Mouse (Mus musculus): ENCODE data around the gene 1700001C02Rik.

Gene 1700001C02Rik

DNA sequence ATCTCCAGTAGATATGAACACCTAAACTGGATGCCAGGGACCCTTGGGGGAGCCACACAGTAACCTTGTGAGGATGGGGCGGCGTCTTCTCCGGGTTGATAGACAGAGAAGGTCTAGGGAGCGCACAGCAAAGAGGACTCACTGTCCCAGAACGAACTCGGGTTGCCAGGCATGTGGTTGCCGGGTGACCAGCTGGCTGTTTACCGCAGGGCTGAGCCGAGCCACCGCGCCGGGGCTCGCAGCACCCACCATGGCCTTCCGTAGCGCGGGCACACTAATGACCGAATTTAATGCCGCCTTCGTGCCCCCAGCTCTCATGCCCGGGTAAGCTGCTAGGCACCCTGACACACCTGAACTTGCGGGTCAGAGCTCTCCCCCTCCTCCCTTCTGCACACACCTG, at the start of gene 1700001C02Rik:
Gene 1700001C02Rik, plus strand, starts transcription at position 187 of the 400 bp plus-strand sequence.
- peak; percentile 31 for DNase-seq (ENCODE audit: low read depth, low spot score)

DNA sequence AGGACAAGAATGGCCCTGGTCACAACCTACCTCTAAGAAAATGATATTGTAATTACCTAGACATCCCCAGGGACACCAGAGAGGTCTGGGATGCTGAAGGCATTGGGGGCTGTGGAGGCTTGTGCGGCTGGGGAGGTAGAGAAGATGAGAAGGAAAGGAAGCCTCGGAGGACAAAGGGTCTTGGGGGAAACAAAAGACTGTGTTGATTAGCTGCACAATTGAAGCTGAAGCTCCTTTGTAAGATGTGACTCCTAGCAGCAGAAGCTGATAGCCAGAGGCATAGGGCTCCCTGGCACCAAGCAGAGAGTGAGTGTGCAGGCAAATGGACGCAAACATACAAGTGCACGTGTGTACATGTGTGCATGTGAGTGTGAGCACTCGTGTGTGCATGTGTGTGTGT, 49.2 kb upstream of the 1700001C02Rik start:
- DNase-seq (ENCODE audit: low read depth, low spot score): peak; percentile 69

DNA sequence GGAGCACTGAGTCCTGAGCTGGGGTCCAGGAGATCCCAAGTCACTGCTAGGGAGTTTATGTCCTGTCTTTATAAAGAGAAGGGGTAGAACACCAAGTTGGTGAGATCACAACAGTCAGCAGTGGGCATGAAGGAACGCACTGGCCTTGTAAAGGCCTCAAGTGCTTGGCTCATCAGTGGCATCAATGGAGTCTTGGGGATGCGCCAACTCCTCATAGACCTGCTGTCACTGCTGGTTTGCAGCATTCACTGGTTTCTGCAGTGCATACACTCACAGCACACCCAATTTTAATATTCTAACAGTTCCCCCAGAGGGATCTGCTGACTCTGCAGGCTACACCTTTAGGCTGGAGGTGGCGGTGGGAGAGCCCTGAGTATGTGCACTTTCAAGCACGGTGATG, 42.7 kb upstream of the 1700001C02Rik start:
- DNase-seq (ENCODE audit: low read depth, low spot score): no peak

DNA sequence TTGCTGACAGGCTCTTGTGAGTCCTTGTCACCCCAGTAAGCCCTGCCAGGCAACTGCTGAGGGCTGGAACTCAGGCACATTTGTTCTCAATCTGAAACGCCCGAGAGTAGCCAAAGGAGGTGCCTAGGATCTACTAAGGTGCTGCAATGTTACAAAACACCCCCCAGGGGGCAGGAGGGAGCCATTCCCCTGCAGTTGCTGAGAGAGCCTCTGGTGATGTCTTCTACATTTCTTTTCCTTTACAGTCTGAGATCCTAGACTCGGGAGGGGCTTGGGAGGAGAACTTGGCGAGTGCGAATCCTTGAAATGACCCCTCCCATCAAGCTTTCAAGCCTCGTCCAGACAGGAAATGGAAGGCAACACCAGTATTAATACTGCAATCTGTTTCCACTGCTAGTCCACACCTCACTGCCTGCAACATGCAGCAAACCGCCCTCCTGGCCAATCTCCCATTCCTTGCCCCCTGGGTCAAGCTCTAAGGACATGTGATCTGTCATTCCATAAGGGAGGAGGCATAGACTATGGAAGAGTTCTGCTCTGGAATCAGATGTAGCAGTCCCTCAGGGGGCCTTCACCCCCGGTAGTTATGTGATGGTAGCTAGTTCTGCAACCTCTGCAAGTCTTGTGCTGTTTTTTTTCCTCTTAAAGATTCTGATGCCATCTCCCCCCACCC, 42.1 kb upstream of the 1700001C02Rik start:
- peak; percentile 83 for DNase-seq (ENCODE audit: low read depth, low spot score)

DNA sequence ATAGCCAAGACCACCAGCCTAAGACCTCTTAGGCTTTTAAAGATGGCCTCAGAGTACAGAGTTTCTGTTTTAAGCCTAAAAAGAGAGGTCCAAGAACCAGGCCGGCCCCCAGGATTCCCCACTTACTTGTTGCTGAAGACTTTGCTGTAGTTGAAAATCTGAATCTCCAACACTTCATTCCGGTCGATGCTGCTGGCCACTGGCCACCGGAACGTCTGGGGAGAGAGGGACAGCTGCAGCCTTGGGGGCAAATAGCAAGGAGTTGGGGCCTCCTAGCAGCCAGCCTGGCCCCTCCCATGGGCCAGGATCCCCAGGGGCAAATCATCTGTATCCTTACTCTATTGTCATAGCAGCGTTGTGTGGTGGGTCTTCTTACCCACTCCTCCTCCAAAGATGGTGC, 38.4 kb upstream of the 1700001C02Rik start:
- DNase-seq (ENCODE audit: low read depth, low spot score): no peak

DNA sequence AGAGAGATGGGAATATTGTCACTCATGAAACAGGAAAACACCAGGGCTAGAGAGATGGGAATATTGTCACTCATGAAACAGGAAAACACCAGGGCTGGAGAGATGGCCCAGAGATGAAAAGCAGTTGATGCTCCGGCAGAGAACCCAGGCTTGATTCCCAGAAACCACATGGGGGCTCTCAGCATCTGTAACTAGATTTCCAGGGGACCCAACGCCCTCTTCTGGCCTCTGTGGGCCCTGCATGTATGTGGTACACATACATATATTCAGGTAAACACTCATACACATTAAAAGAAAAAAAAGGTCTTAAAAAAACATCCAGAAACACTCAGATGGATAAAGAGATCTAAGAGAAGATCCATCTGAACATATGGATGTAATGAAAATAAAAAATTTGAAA, 26.9 kb upstream of the 1700001C02Rik start:
- DNase-seq (ENCODE audit: low read depth, low spot score): peak; percentile 57

DNA sequence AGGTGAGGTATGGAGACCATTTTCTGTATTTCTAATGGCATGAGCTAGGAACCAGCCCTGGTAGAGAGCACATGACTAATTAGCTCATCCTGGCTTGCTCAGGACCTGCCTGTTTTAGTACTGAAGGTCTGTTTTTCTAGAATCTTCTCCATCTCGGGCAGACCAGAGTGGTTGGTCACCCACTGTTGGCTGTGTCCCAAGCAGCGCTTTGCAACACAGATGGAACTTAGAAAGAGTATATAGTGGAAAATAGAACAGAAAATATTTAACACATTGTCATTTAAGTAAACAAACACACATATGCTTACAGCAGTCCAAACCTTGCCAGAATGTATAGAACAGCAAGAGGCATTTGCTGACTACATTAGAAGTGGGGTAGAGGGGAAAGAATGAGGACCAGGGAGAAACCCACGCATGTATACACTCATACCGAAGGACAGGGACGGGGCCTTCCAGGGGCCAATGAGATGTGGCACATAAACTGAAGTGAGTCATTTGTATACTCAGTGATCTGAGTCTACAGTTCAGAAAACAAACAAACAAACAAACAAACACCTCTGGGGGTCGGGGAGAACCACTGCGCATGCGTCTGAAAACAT, 25.4 kb upstream of the 1700001C02Rik start:
- DNase-seq (ENCODE audit: low read depth, low spot score): no peak

DNA sequence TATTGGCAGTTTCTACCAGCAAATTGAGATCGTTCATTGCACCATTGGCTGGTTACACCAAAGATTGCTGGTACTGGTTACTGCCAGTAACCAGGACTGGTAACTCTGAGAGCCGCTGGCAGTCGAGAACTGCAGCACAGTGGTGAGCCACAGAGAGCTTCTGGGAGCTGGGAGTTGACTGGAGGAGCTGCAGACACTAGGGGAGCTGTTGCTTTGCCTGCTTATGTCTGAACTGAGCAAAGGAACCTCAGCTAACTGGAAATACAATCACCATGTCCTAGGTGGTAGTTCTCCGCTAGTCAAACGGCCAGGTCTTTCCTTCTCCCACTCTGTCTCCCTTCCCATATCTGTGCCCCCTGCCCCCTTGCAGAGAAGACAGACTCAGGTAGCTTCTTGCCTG, 23.7 kb upstream of the 1700001C02Rik start:
- DNase-seq (ENCODE audit: low read depth, low spot score): peak; percentile 47

DNA sequence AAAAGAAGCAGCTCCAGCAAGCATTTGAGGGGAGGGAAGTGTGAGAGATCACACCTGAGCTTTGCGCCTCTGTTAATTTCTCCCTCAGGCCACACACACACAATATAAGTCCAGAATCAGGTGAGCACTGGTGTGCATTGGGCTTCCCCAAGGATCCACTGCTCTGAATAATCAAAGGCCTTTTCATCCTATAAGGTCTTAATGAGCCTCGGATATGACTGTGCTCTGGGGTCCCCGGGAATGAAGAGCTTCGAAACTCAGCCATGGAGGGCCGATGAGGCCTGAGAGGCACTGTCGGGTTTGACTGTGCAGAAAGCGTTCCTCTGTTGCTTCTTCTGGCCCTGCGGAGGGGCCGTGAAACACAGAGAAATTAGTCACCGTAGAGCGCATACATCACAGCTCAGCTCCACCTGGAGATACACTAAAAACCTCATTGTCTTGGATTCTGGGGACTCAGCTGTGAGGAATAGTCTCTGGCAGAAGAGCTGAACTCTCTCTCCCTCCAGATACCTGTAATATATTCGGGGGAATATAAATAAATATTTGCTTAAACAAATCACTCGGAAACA, 21.4 kb upstream of the 1700001C02Rik start:
- no peak for DNase-seq (ENCODE audit: low read depth, low spot score)

DNA sequence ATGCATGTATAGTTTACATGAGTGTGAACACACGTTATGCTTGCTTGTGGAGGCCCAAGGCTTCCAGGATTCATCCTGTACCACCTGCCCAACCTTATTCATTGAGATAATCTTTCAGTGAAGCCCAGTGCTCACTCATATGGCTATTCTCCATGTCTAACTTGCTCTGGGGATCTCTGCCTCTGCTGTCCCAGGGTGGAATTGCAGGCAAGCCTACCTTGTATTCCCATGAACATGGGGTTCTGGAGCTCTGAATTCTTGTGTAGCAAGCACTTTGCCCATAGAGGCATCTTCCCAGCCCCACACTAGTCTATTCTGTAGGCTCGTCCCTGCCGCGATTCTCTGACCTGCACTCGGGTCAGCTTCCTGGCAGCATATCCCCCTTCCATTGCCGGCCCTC, 9.8 kb upstream of the 1700001C02Rik start:
- no peak for DNase-seq (ENCODE audit: low read depth, low spot score)

DNA sequence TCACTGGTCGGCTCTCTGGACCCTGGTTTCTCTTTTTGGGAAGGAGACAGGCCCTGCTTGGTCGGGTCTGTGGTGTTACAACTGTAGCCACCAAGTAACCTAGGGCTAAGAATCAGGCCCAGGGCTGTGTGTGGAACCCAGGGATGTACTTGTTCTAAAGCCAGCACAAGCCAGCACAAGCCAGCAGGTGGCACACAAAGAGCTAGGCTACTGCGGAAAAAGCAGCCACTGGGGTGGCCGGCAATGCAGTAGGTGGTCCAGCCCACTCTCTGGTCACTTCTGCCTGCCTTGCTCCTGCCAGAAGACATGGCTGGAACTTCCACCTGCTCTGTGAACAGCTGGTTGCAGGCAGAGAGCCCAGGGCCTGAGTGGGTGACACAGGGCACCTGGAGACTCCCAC, 5.7 kb upstream of the 1700001C02Rik start:
- DNase-seq (ENCODE audit: low read depth, low spot score): peak; percentile 35

DNA sequence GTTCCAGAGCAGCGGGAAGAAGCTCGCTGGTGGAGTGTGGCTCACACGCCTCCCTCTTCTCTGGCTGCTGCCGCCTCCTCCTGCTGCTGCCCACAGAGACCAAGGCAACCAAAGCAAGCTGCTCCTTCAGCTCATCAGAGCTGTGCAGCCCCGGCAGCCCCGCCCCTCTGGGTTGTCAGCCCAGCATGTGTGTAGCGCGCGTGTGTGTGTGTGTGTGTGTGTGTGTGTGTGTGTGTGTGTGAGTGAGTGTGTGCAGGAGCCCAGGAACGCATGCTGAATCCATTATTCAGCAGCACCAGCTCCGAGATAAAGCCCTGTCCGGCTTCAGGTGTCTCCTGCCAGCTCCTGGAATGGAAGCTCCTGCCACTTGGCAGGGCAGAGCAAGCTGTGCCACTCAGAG, 4.0 kb upstream of the 1700001C02Rik start, which contains the start of gene Otof:
Gene Otof, minus strand, starts transcription at position 112 of the 400 bp plus-strand sequence.
- no peak for DNase-seq (ENCODE audit: low read depth, low spot score)

DNA sequence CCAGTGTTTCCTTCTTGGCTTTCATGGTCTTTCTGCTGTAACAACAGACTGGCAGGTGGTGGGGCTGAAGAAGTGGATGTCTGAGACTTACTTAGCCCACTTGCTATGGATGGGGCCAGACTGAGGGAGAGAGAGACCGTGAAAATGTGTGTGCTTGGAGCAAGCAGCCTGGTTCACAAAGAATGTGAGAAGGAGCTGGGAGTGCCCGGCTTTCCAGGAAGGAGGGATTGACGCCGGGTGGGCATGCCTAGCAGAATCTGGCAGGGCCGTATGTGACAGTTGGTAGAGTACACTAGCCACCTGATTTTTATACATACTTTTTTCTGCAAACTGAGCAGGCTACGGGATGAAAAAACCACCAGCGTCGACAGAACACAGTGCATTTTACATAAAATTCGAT, 468 bp downstream of the 1700001C02Rik start:
- DNase-seq (ENCODE audit: low read depth, low spot score): no peak

DNA sequence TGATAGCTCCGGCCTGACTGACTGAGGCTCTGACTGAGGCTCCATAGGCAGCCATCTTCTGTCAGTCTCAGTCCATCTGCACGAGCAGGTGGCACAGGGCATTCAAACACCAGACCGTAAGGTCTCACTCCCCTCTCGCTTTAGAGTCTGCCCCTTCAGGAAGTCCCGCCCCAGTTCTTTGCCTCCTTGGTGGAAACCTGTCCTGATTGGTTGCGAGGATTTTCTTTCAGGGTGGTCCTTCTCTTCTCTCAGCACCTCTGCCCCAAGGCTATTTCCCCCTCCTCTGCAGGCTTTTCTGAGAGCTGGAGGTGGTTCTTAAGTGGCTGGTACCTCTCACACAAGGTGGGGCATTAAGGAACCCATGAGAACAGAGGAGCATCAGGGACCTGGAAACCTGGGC, 4.6 kb downstream of the 1700001C02Rik start:
- DNase-seq (ENCODE audit: low read depth, low spot score): peak; percentile 75

DNA sequence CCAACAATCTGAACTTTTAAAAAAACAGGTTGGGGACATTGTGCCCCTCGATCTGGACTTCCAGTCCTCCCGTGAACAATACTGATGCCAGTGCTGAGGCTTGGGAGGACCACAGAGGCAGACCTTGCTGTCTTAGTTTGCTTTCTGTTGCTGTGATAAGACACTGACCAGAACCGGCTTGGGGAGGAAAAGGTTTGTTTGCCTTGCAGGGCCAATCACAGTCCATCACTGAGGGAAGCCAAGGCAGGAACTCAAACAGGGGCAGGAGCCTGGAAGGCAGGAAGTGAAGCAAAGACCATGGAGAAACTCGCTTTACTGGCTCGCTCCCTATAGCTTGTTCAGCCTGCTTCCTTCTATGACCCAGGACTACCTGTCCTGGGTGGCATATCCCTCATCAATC, 6.3 kb downstream of the 1700001C02Rik start:
- DNase-seq (ENCODE audit: low read depth, low spot score): no peak

DNA sequence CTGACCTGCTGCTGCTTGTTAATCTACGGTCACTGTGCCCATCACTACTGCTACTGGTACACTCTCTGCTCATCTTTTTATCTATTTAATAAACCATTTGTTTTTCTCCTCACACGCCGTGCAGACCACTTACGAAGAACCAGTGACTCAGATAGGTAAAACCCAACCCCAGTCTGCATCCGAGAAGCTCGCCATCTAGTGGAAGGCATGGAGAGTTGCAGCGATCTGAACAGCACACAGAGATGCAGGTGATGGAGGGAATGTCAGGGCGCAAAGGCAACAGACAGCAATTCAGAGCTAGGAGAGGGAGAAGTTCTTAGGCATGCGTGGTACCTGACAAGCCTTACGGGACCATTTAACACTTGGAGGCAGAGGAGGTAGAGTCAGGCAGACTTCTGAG, 10.7 kb downstream of the 1700001C02Rik start:
- DNase-seq (ENCODE audit: low read depth, low spot score): peak; percentile 77

DNA sequence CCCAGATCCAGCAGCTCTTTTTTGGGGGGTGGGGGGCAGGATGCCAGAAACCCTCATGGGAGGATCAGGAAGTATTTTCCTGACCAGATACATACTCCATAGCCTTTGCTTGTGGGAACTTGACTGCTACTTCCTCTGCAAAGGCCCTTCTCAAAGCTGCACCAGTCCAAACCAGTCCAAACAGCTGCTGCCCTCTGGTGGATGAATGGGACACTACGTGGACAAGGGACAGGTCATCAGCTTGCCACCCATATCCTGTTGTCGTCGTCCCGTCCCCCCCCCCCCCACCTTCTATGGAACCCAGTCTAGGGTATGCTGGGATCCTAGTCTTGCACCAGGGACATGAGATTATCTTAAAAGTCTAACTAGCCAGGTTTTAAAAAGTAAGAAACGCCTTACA, 16.5 kb downstream of the 1700001C02Rik start:
- peak; percentile 71 for DNase-seq (ENCODE audit: low read depth, low spot score)

DNA sequence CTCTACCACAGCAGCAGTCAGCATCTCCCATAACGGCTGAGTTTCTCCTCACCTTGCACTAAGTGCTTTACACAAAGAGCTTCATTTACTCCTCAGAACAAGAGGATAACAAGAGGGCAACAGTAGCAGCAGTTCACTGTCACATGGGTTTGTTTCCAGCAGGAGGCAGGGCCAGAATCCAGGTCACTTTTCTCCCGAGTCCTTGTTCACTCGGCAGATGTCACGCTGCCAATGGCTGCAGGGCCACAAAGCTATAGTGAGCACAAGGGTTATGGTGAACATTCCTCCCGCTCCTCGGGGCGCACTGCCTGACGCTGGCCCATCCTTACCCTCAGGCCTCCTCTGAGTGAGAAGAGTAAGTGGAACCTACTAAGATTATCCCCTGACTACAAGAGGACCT, 17.7 kb downstream of the 1700001C02Rik start:
- no peak for DNase-seq (ENCODE audit: low read depth, low spot score)

DNA sequence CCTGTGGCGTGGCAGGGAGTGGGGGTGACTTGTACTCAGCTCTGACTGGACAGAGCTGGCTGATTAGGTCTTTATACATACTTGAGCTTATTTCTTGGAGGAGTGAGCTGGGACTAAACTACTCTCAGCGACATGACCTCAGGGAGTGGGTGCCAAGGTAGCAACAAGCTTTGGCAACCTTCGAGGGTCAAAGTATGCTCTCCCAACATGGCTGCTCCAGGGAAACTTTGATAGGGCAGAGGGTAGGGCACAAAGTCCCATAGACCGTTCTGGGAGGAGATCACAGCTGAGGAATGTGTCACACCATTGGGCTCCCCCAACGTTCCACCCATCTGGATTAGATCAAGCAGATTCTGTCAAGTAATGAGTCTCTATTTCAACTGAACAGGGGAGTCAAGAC, 18.7 kb downstream of the 1700001C02Rik start:
- DNase-seq (ENCODE audit: low read depth, low spot score): no peak

DNA sequence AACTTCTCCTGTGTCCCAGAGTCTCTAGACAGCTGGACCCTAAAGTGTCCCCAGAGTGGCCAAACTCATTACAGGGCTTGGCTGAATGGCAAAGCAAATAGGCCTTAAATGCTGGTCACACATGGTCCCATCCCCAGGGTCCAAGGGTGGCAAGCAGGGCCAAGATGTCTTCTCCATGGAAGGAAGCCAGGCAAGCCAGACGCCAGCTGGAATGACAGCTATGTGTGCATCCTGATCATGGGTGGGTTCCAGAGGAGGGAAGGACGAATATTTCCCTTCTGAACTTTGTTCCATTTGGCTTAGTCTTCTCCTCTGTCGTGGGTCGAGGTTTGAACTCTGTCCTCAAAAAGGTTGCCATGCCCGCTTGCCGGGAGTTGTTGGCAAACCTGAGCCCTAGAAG, 19.3 kb downstream of the 1700001C02Rik start:
- no peak for DNase-seq (ENCODE audit: low read depth, low spot score)

DNA sequence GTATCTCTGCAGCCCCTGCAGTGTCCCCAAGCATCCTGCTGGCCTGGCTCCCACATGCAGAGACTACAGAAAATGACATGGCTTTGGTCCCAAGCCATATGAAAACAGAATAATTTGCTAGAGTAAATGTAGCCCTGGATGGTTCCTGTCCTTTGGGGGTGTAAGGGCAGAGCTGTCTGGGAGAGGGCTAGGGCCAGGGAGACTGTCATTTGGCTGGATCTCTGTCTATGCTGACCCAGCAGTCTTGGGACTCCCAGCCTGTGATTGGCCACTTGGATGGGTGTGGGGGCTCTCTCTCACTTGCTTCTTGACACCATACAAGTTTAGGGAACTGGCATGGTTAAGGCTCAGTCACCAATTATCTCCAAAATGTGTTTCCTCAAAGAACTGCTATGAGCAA, 24.4 kb downstream of the 1700001C02Rik start:
- no peak for DNase-seq (ENCODE audit: low read depth, low spot score)

DNA sequence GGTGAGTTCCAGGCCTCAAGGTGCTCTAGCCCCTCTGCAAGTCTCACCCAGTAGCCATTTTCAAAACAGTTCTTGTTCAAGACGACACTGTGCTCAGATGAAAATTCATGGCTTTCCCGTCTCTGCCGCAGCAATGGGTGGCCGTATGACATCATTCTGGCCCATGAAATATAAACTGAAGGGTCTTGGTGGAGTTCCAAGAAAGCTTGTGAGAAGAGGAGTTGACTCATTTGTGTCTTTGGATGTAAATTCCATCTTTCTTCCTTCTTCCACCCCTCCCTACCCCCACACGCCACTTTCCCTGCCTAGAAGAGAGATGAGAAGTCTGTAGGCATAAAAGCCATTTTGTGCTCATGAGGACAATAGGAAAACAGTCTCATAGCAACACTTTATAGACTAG, 25.0 kb downstream of the 1700001C02Rik start:
- DNase-seq (ENCODE audit: low read depth, low spot score): no peak

DNA sequence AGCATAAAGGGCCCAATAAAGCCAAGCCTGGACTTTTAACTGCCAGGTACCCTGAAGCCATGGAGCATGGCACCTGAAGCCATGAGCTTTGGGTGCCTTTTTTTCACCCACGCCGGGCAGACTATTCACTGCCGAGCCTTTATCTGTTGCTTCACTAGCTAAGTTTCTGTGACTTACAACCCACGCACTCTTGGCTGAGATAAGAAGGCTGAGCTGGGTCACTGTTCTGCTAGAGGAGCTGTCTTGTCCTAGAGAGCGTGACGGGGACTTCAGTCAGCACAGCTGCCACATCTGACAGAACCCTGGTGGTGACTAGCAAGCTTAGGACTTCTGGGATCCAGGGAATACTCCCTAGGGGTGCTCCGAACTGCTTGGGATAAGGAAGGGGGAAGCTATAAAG, 27.9 kb downstream of the 1700001C02Rik start:
- no peak for DNase-seq (ENCODE audit: low read depth, low spot score)
